Mouse (Mus musculus): ENCODE data around the gene Olfr494. TPM values are rescaled to one million over a fixed set of nuclear protein-coding genes. Genes with fewer than 3 reads are reported as not detected.

Gene Olfr494
- polyA plus RNA-seq (2012; ENCODE audit: low replicate concordance), result not detected in 2 replicates

GRCm38 (mm10) chr7:108365035-108365434 lies at the start of gene Olfr494:
Olfr494 (plus strand) TSS chr7:108365335.

GRCm38 (mm10) chr7:108323574-108323973 lies 41.6 kb upstream of the Olfr494 start, which contains the start of gene Olfr492:
Olfr492 (minus strand) TSS chr7:108323674.

GRCm38 (mm10) chr7:108346879-108347278 lies 18.3 kb upstream of the Olfr494 start, which contains the start of gene Olfr493:
Olfr493 (minus strand) TSS chr7:108346979.

GRCm38 (mm10) chr7:108392867-108393266 lies 27.7 kb downstream of the Olfr494 start, which contains the start of gene Olfr495:
Olfr495 (plus strand) TSS chr7:108393167.

Other genes starting within 250 kb of the Olfr494 start
- gene Olfr484, start 237.9 kb upstream of the Olfr494 start, polyA plus RNA-seq (2012; ENCODE audit: low replicate concordance), result not detected in 2 replicates
- not detected in 2 replicates for gene Olfr485, start 205.5 kb upstream of the Olfr494 start, polyA plus RNA-seq (2012; ENCODE audit: low replicate concordance)
- not detected in 2 replicates for gene Olfr486, start 192.6 kb upstream of the Olfr494 start, polyA plus RNA-seq (2012; ENCODE audit: low replicate concordance)
- not detected in 2 replicates for gene Olfr487, start 150.7 kb upstream of the Olfr494 start, polyA plus RNA-seq (2012; ENCODE audit: low replicate concordance)
- not detected in 2 replicates for gene Olfr488, start 107.0 kb upstream of the Olfr494 start, polyA plus RNA-seq (2012; ENCODE audit: low replicate concordance)
- not detected in 2 replicates for gene Olfr490, start 76.4 kb upstream of the Olfr494 start, polyA plus RNA-seq (2012; ENCODE audit: low replicate concordance)
- gene Olfr491, start 51.9 kb upstream of the Olfr494 start, polyA plus RNA-seq (2012; ENCODE audit: low replicate concordance), result not detected in 2 replicates
- not detected in 2 replicates for gene Olfr492, start 41.7 kb upstream of the Olfr494 start, polyA plus RNA-seq (2012; ENCODE audit: low replicate concordance)
- gene Olfr493, start 18.4 kb upstream of the Olfr494 start, polyA plus RNA-seq (2012; ENCODE audit: low replicate concordance), result not detected in 2 replicates
- not detected in 2 replicates for gene Olfr495, start 27.8 kb downstream of the Olfr494 start, polyA plus RNA-seq (2012; ENCODE audit: low replicate concordance)
- gene Olfr497, start 55.1 kb downstream of the Olfr494 start, polyA plus RNA-seq (2012; ENCODE audit: low replicate concordance), result not detected in 2 replicates
- not detected in 2 replicates for gene Olfr498, start 100.0 kb downstream of the Olfr494 start, polyA plus RNA-seq (2012; ENCODE audit: low replicate concordance)
- not detected in 2 replicates for gene Olfr502, start 159.7 kb downstream of the Olfr494 start, polyA plus RNA-seq (2012; ENCODE audit: low replicate concordance)
- not detected in 2 replicates for gene Olfr503, start 179.2 kb downstream of the Olfr494 start, polyA plus RNA-seq (2012; ENCODE audit: low replicate concordance)
- gene Olfr504, start 200.5 kb downstream of the Olfr494 start, polyA plus RNA-seq (2012; ENCODE audit: low replicate concordance), result not detected in 2 replicates
- gene Olfr506, start 245.5 kb downstream of the Olfr494 start, polyA plus RNA-seq (2012; ENCODE audit: low replicate concordance), result not detected in 2 replicates

All from hematopoietic multipotent progenitor cell, adult 10-12 weeks (in vitro differentiated cells).